Mouse (Mus musculus) G1E (cell line): ENCODE data around the gene Tbxas1. TPM values are rescaled to one million over a fixed set of nuclear protein-coding genes. Genes with fewer than 3 reads are reported as not detected.
A peak's percentile ranks its signal among the peaks of the same experiment; 100 is the strongest.

Experiments used
- ATAC-seq: 2 replicates; pipeline ENCODE4 v1.8.0; 2016; ENCODE audit warnings: mild to moderate bottlenecking; ENCODE audit not compliant: insufficient number of reproducible peaks, poor library complexity, low FRiP score, severe bottlenecking; ENCODE audit errors: extremely low read depth
- DNase-seq: peaks from one replicate; pipeline ENCODE4 v3.0.0; 2012; ENCODE audit warnings: low spot score
- H3K27me3 ChIP-seq: 2 replicates; pipeline ENCODE4 v1.6.1; 2012; ENCODE audit warnings: mild to moderate bottlenecking, low read length, inconsistent platforms; ENCODE audit not compliant: insufficient read depth
- H3K36me3 ChIP-seq: replicated peaks from 2 replicates; pipeline ENCODE3; 2012; ENCODE audit warnings: mild to moderate bottlenecking, inconsistent platforms
- H3K4me1 ChIP-seq: 2 replicates; pipeline ENCODE4 v1.6.1; 2012; ENCODE audit warnings: low read depth, low read length, inconsistent platforms, mixed read lengths; ENCODE audit not compliant: insufficient read depth
- H3K4me3 ChIP-seq: 2 replicates; pipeline ENCODE4 v1.5.1; 2012; ENCODE audit warnings: low read depth, mild to moderate bottlenecking, inconsistent platforms, low read length, moderate library complexity, mixed read lengths
- H3K9me3 ChIP-seq: replicated peaks from 2 replicates; pipeline ENCODE4 v1.6.1; 2012; ENCODE audit warnings: inconsistent platforms
- CTCF ChIP-seq: IDR thresholded peaks from 2 replicates; pipeline ENCODE4 v1.5.1; 2012; ENCODE audit warnings: low read depth, low read length, inconsistent platforms, mixed read lengths
- GATA1 ChIP-seq: IDR thresholded peaks from 2 replicates; pipeline ENCODE4 v1.6.1; 2012; ENCODE audit warnings: borderline replicate concordance, low read length, inconsistent platforms, mixed read lengths
- GATA2 ChIP-seq: IDR thresholded peaks from 2 replicates; pipeline ENCODE4 v1.6.1; 2012; ENCODE audit warnings: low read depth, low read length, inconsistent platforms, borderline replicate concordance
- POLR2AphosphoS5 ChIP-seq: IDR thresholded peaks from 2 replicates; pipeline ENCODE4 v1.6.1; 2012; ENCODE audit warnings: low read depth, low read length, inconsistent platforms; ENCODE audit not compliant: insufficient replicate concordance
- TAL1 ChIP-seq: conservative IDR thresholded peaks from 2 replicates; pipeline ENCODE4 v1.6.1; 2012; ENCODE audit warnings: low read depth, low read length, inconsistent platforms, mixed read lengths
- polyA plus RNA-seq: library from polyadenylated mRNA; stranded (reverse); fragments of >175 nt; gene quantifications from 2 replicates; pipeline ENCODE4 v1.2.3, GENCODE M21; 2012
- total RNA-seq, 2 experiments: library from RNA; stranded (forward) in 1 of 2; stranded (reverse) in 1 of 2; fragments of 200-1000 nt in 1 of 2; fragments of >200 nt in 1 of 2; fragmentation: Nextera tagmentation in 1 of 2; gene quantifications; 2 replicates each; pipeline ENCODE4 v1.2.3; 2014 to 2017

The Tbxas1 gene
- total and polyA plus RNA-seq, 3 experiments = 1.2 to 13.2 (median 3.2) TPM

DNA sequence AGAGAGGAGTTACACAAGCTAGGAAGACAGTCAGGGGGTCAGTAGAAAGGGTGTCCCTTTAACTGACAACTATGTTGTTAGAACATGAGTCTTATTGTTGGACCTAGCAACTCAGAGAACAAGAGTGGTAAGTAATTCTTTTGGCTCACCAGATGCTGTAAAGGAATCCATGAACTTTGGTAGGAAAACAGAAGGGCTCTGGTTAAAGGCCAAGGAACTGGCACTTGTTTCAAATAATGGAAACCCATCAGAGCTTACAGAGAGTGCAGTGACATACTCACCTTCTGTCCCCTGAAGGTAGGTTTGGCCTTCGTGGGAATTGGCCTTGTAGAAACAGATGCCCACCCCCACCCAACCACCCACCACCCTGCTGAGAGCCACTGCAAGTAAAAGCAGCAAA, 97.6 kb downstream of the Tbxas1 start:
- H3K4me3 ChIP-seq = no peak overlapping the region
- no peak for ATAC-seq
- no peak for TF ChIP-seq GATA2
- TF ChIP-seq CTCF = no peak
- TF ChIP-seq GATA1 = no peak
- TF ChIP-seq TAL1 = no peak
- no peak for TF ChIP-seq POLR2AphosphoS5
- peaks cover 22% of the 10 kb centered on the region for H3K4me1 ChIP-seq
- DNase-seq = no peak
- no peaks in the 10 kb centered on the region for H3K9me3 ChIP-seq
- H3K27me3 ChIP-seq = peaks cover 35% of the 10 kb centered on the region
- no peaks in the 10 kb centered on the region for H3K36me3 ChIP-seq

DNA sequence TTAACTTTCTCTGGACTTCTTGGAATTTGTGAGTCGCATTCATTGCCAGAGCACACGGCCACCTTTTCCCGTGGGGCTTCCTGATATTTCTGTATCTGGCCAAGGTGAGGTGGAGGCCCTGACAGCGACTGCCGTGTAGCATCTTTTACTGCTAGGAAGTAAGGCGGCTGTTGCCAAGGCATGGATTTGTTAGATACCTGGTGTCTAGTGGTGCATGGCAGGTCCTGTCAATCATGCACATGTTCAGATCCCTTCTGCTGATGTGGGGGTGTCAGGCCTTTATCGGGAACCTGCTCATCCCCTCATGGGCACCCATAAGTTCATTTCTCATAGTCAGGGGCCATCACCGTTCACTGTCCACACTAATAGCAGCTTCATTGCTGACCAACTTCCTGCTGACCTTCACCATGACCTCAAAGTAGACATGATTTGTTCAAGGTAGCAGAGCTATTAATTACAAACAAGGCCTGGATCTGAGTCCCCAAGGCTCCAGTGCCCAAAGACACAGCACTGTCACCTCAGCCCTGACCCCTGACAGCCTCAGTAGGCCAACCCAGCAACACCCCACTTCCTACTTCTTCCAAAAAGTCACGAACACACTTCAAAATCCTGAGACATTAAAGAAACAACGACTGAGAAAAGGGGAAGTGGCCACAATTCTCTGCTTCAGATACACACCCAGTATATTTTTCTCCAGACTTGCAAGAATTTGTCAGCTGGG, 98.4 kb downstream of the Tbxas1 start:
- ATAC-seq = no peak
- TF ChIP-seq TAL1 (no peak), CTCF (no peak), POLR2AphosphoS5 (no peak), GATA1 (no peak), GATA2 (no peak)
- Histone ChIP-seq H3K9me3 (no peaks in the 10 kb centered on the region), H3K4me1 (peaks cover 23% of the 10 kb centered on the region), H3K4me3 (no peak overlapping the region), H3K36me3 (no peaks in the 10 kb centered on the region), H3K27me3 (peaks cover 42% of the 10 kb centered on the region)
- peak; percentile 28 for DNase-seq

DNA sequence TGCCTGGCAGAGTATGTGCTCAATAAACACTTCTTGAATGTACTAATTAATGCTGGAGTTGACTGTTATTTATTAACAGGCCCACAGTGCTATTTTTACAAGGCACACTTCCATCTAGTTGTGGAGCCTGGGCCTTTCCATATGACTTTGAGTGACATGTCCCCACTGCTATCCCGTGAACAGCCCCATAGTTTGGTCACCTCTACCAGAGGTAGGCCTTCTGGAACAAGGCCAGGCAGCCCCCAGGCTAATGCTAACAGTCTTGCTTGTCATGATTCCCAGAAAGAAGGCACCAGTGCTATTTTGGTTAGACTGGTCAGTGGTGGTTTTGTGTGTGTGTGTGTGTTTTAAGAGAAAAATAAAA, 98.9 kb downstream of the Tbxas1 start:
- no peak overlapping the region for H3K4me3 ChIP-seq
- H3K27me3 ChIP-seq = peaks cover 45% of the 10 kb centered on the region
- TF ChIP-seq TAL1 (no peak), GATA2 (no peak), CTCF (no peak), POLR2AphosphoS5 (no peak), GATA1 (no peak)
- H3K36me3 ChIP-seq = no peaks in the 10 kb centered on the region
- peaks cover 25% of the 10 kb centered on the region for H3K4me1 ChIP-seq
- ATAC-seq (no peak), DNase-seq (no peak)
- H3K9me3 ChIP-seq = no peaks in the 10 kb centered on the region

DNA sequence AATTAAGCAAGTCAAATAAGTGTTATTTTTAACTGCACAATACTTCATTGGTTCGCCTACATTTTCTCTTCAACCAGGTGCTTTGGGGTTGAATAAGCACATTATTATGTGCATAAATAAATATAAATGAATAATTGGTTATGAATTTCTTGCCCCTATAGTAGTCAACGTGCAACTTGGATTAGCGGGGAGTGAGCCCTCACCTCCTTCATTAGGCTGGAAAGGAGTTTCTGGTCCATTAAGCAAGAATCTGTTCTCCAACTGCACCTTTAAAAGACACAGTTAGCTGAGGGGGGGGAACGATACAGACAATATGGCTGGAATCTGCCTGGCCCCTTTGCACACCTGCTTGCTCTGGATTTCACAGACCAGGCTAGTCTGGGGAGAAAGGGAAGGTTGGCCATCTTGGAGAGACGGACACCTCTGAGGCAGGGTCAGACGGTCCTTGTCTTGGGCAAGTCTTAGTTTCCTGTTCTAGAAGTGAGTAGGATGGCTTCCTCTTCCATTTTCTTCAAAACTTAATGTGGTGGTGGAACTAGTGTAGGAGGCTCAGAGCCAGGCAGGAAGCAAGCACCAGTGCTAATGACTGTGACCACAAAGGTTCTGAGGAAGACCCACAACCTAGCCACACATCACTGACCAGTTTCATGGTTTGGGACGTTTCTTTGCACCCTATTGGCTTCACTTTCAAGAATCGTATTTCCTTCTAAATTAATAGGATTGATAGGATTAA, 99.5 kb downstream of the Tbxas1 start:
- peaks cover 25% of the 10 kb centered on the region for H3K4me1 ChIP-seq
- H3K9me3 ChIP-seq = no peaks in the 10 kb centered on the region
- DNase-seq = no peak
- H3K4me3 ChIP-seq = no peak overlapping the region
- peaks cover 50% of the 10 kb centered on the region for H3K27me3 ChIP-seq
- TF ChIP-seq CTCF (no peak), TAL1 (no peak), GATA1 (no peak), POLR2AphosphoS5 (no peak), GATA2 (no peak)
- H3K36me3 ChIP-seq = no peaks in the 10 kb centered on the region
- ATAC-seq = no peak

DNA sequence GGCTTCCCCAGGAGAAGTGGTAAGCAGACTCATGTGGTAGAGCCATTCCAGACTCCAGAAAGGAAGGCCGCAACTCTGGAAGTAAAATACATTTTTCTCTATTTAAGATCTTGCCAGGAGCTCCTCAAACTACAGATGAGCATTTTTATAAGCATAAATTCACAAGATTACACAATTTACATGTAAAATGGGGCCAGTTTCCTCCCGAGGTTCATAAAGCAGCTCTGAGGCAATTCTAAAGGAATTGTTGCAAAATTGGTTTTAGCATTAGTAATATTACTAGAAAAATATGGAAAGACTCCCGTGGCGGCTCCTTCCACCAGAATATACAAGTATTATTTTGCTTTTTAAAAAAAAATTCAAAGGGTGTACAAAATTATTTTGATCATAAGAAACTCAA, 100.7 kb downstream of the Tbxas1 start:
- Histone ChIP-seq H3K36me3 (no peaks in the 10 kb centered on the region), H3K27me3 (peaks cover 53% of the 10 kb centered on the region), H3K4me1 (peaks cover 22% of the 10 kb centered on the region), H3K4me3 (no peak overlapping the region), H3K9me3 (no peaks in the 10 kb centered on the region)
- DNase-seq = no peak
- no peak for ATAC-seq
- TF ChIP-seq CTCF (no peak), TAL1 (no peak), POLR2AphosphoS5 (no peak), GATA2 (no peak), GATA1 (no peak)

DNA sequence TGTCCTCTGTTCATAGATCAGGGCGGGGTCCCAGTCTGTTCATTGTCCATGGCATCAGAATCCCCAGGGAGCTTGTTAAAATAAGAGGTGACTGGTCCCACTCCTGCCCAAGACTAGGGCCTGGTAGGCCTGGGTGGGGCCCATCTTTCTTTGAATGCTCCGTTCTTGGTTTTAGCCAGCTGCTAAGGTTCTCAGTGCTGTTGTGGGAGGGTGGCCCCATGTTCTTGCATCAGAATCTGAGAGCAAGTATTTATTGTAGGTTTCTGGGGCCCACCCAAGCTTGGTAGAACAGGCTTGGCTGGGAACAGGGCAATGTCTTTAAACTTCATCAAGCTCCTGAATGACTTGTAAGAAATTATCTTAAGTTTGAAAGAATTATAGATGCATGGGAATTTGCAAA, 101.2 kb downstream of the Tbxas1 start:
- H3K9me3 ChIP-seq = no peaks in the 10 kb centered on the region
- H3K4me1 ChIP-seq = peaks cover 18% of the 10 kb centered on the region
- TF ChIP-seq TAL1 = no peak
- no peak for TF ChIP-seq CTCF
- TF ChIP-seq GATA2 = no peak
- no peak for TF ChIP-seq POLR2AphosphoS5
- no peak for TF ChIP-seq GATA1
- ATAC-seq (no peak), DNase-seq (no peak)
- H3K4me3 ChIP-seq = no peak overlapping the region
- peaks cover 50% of the 10 kb centered on the region for H3K27me3 ChIP-seq
- no peaks in the 10 kb centered on the region for H3K36me3 ChIP-seq
